Mouse (Mus musculus): Measurements from ENCODE around the gene Adgrl1. TPM values are rescaled to one million over a fixed set of nuclear protein-coding genes. Genes with fewer than 3 reads are reported as not detected.

Adgrl1 gene
- 51.2 TPM for polyA plus RNA-seq (2021)

- DNase-seq (ENCODE audit: low read depth, low spot score) (peak; percentile 94), ATAC-seq (peak; percentile 63)
- CTCF ChIA-PET = interaction anchor here (1.0 to 2.0 kb wide), 3 partner anchors 119 to 251 kb away, joined by 3 to 7 read pairs (median 4); no protein-coding TSS in a partner anchor
- TF ChIP-seq CTCF (IDR thresholded peaks at IDR 0.05) = no peak
- POLR2A ChIA-PET = interaction anchor here (1.1 to 1.3 kb wide), 2 partner anchors 23 to 211 kb away, joined by 3 to 4 read pairs; no protein-coding TSS in a partner anchor
- peaks cover 4% of the 10 kb centered on the region for H3K27me3 ChIP-seq
- in situ Hi-C loops (cut with MboI; ENCODE audit: low pct_unique_long_range_greater_than_20kb) = loop anchor here (5.0 kb wide), 1 partner anchor 117 kb away; no protein-coding TSS in a partner anchor
Observed at GRCm38 (mm10) chr8:83899363-83900252, at the start of gene Adgrl1. Adgrl1 (plus strand) TSS chr8:83900105.

DNA sequence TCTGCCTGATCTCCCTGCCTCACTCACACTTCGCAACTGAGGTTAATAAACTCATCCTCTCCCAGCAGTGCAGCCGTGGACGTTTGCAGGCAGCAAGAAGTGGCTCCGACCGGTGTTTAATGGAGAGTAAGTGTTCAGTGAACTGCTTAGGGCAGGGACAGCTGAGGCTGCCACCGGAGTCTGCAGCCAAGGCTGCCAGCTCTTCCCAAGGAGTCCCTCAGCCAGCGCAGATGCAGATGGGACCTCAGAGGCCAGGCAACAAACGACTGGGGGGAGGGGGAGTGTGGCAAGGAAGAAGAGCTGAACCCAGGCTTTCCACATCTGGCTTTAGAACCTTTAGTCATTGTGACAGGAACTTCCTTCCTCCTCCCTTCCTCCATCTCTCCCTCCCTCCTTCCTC, 47.6 kb upstream of the Adgrl1 start:
- no peak for TF ChIP-seq CTCF (IDR thresholded peaks at IDR 0.05)
- ChIA-PET POLR2A (no interaction called here), CTCF (no interaction called here)
- in situ Hi-C loops (cut with MboI; ENCODE audit: low pct_unique_long_range_greater_than_20kb) = no loop called here
- DNase-seq (ENCODE audit: low read depth, low spot score) (no peak), ATAC-seq (no peak)
- H3K27me3 ChIP-seq = no peaks in the 10 kb centered on the region

DNA sequence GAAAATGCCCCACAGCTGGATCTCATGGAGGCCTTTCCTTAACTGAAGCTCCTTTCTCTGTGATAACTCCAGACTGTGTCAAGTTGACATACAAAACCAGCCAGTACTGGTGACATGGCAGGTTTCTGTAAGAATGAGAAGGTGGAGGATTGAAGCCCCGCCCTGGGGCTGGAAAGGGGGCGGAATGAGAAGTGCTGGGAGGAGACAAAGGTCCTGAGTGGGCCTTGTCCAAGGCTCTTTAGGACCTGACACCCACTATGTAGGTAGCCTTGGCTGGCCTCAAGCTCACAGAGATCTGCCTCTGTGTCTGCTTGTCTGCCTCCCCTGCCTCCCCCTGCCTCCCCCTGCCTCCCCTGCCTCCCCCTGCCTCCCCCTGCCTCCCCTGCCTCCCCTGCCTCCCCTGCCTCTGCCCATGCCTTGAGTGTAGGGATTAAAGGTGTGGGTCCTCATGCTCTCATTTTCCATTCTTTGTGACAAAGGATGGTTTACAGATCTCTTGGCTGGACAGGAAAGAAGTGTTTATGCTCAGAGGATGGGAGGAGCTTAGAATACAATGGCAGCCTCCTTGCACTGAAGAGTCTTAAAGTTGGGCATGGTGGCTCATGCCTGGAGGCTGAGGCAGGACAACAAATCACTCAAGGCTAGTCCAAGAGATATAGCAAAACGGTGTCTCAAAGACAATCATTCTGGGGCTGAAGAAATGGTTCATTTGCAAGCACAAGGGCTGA, 46.4 kb upstream of the Adgrl1 start:
- no peaks in the 10 kb centered on the region for H3K27me3 ChIP-seq
- in situ Hi-C loops (cut with MboI; ENCODE audit: low pct_unique_long_range_greater_than_20kb) = no loop called here
- ChIA-PET CTCF (no interaction called here), POLR2A (no interaction called here)
- no peak for TF ChIP-seq CTCF (IDR thresholded peaks at IDR 0.05)
- no peak for ATAC-seq
- DNase-seq (ENCODE audit: low read depth, low spot score) = no peak

GRCm38 (mm10) chr8:83856486-83857065, 43.3 kb upstream of the Adgrl1 start:
- in situ Hi-C loops (cut with MboI; ENCODE audit: low pct_unique_long_range_greater_than_20kb) = no loop called here
- ChIA-PET CTCF (no interaction called here), POLR2A (no interaction called here)
- H3K27me3 ChIP-seq = no peaks in the 10 kb centered on the region
- ATAC-seq (no peak), DNase-seq (ENCODE audit: low read depth, low spot score) (no peak)
- TF ChIP-seq CTCF (IDR thresholded peaks at IDR 0.05) = no peak

- in situ Hi-C loops (cut with MboI; ENCODE audit: low pct_unique_long_range_greater_than_20kb) = no loop called here
- ChIA-PET POLR2A (interaction anchor here (0.7 kb wide), 1 partner anchor 60 kb away, joined by 4 read pairs; no protein-coding TSS in a partner anchor), CTCF (no interaction called here)
- no peak for DNase-seq (ENCODE audit: low read depth, low spot score)
- ATAC-seq = no peak
- peaks cover 4% of the 10 kb centered on the region for H3K27me3 ChIP-seq
- TF ChIP-seq CTCF (IDR thresholded peaks at IDR 0.05) = no peak
Observed at GRCm38 (mm10) chr8:83862439-83863268, 37.3 kb upstream of the Adgrl1 start.

DNA sequence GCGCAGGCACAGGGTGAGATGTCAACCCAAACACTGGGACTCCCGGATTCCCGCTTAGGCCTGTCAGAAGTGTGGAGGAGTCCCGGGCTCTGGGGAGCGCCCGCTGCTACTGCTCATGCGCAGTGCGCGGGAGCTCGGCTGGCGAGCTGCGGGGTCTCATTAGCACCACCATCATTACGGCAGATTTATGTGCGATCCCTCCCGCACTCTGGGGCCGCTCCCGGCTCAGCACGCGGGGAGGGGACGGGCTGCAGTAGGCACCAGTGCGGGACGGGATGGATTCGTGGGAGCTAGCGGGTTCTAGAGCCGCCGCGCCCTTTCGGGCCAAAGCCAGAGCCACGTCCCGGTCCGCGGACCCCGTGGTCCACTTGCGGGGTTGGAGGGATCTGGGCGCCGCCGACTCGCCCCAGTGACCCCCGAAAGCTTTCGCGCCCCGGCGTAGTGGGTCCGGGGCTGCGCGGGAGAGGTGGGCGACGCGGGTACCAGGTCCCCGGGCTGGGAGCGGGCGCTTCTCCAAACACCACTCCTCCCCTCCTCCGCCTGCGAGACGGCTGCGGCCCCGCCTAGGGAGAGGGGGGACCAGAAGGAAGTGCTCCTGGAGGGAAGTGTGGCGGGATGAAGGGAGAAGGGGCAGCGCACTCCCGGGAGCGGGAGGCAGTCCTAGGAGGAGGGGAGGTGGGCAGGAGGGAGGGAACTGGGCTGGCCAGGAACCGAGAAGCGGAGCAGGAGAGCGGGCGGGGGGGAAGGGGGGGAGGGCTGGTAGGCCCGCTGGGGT, 24.8 kb upstream of the Adgrl1 start:
- in situ Hi-C loops (cut with MboI; ENCODE audit: low pct_unique_long_range_greater_than_20kb) = no loop called here
- TF ChIP-seq CTCF (IDR thresholded peaks at IDR 0.05) = no peak
- ChIA-PET CTCF (no interaction called here), POLR2A (interaction anchor here (0.6 kb wide), 1 partner anchor 30 kb away, joined by 3 read pairs; no protein-coding TSS in a partner anchor)
- ATAC-seq (peak; percentile 65), DNase-seq (ENCODE audit: low read depth, low spot score) (no peak)
- no peaks in the 10 kb centered on the region for H3K27me3 ChIP-seq

DNA sequence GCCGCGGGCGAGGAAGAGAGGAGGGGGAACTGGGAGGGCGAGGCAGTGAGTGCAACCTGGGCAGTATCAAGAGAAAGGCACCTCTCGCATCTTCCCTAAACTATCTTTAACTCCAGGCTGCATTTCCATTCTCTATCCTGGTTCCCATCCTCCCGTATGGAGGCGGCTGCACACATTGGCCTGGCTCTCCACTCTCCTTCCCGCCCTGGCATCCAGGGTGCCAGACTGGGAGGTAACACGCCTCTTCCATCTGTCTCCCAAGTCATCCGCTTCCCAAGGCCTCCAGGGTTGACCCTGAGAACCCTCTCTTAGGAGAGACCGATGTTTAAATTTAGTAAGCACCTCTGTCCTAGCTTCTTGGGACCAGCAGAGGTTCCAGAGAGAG, 24.3 kb upstream of the Adgrl1 start:
- POLR2A ChIA-PET = no interaction called here
- in situ Hi-C loops (cut with MboI; ENCODE audit: low pct_unique_long_range_greater_than_20kb) = no loop called here
- no peaks in the 10 kb centered on the region for H3K27me3 ChIP-seq
- TF ChIP-seq CTCF (IDR thresholded peaks at IDR 0.05) = no peak
- DNase-seq (ENCODE audit: low read depth, low spot score) (no peak), ATAC-seq (no peak)
- CTCF ChIA-PET = interaction anchor here (0.6 kb wide), 1 partner anchor 18 kb away, joined by 3 read pairs; no protein-coding TSS in a partner anchor

DNA sequence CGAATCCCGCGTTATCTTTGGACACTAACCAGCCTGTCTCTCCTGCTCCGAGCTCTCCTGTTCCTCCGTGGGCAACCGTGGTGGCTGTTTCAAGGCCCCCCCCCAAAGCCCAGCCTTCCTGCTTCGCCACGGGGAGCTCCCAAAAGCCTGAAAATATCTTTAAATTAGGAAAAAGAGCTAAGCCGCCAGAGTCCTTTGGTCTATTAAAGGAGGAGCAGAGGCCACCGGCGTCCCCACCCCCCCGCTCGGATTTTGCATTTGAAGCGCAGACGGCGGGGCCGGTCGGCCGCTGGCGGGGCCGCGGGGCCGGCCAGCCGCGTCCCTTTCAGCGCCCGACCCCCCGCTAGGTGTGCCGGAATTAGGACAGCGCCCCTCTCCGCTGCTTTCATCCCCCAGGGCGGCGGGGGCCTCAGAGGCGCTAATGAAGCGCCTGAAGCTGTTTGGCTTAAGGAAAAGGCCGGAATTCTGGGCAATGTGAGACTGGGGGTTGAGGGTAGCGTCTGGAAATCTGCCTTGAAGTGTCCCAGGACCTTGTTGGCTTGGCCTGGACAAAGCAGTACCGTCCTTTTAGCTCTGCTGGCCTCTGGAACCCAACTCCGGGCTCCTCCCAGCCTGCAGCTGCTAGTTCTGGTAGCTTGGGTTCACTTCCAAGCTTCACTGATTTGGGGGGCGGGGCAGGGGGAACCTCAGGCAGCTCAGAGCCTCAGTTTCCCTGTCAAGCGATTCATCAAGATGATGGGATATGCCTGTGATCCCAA, 23.6 kb upstream of the Adgrl1 start:
- in situ Hi-C loops (cut with MboI; ENCODE audit: low pct_unique_long_range_greater_than_20kb) = no loop called here
- DNase-seq (ENCODE audit: low read depth, low spot score) = no peak

GRCm38 (mm10) chr8:83876838-83877223, 23.1 kb upstream of the Adgrl1 start:
- in situ Hi-C loops (cut with MboI; ENCODE audit: low pct_unique_long_range_greater_than_20kb) = no loop called here
- H3K27me3 ChIP-seq = no peaks in the 10 kb centered on the region
- ChIA-PET CTCF (no interaction called here), POLR2A (interaction anchor here (0.6 to 1.2 kb wide), 3 partner anchors 22 to 717 kb away, joined by 3 to 4 read pairs (median 4); no protein-coding TSS in a partner anchor)
- DNase-seq (ENCODE audit: low read depth, low spot score) = no peak
- no peak for ATAC-seq
- no peak for TF ChIP-seq CTCF (IDR thresholded peaks at IDR 0.05)

More for the DNA sequence above, 23.6 kb upstream of the Adgrl1 start:
- TF ChIP-seq CTCF (IDR thresholded peaks at IDR 0.05) = no peak
- ChIA-PET CTCF (interaction anchor here (0.6 kb wide), 1 partner anchor 17 kb away, joined by 3 read pairs; no protein-coding TSS in a partner anchor), POLR2A (interaction anchor here (0.6 to 1.2 kb wide), 2 partner anchors 22 to 122 kb away, joined by 4 read pairs; no protein-coding TSS in a partner anchor)
- ATAC-seq = no peak
- H3K27me3 ChIP-seq = no peaks in the 10 kb centered on the region

Data from Patski (cell line).